Mouse (Mus musculus) lung, postnatal 14 days (tissue): ENCODE data around the gene Zfp451.

ENCODE experiments used
- DNase-seq: peaks from one replicate; pipeline ENCODE4 v3.0.0; 2021

The Zfp451 gene

GRCm38 (mm10) chr1:33712026-33712425 lies 102.4 kb downstream of the Zfp451 start:
- DNase-seq: no peak
